Mouse (Mus musculus): ENCODE data around the gene Emp1.

The Emp1 gene
- long read RNA-seq, experiment 1, partial matches to known transcripts, result 0 of 2 reads
- long read RNA-seq, experiment 1, other reads (novel, unspliced or antisense), result 2 of 2 reads
- long read RNA-seq, experiment 2, partial matches to known transcripts, result 1 of 2 reads
- long read RNA-seq, experiment 2, other reads (novel, unspliced or antisense), result 1 of 2 reads

- intact Hi-C loops (cut with DNase I), result no loop called here
Measured at GRCm38 (mm10) chr6:135362459-135363159, at the start of gene Emp1. Gene Emp1 (plus strand): TSS chr6:135362545.

DNA sequence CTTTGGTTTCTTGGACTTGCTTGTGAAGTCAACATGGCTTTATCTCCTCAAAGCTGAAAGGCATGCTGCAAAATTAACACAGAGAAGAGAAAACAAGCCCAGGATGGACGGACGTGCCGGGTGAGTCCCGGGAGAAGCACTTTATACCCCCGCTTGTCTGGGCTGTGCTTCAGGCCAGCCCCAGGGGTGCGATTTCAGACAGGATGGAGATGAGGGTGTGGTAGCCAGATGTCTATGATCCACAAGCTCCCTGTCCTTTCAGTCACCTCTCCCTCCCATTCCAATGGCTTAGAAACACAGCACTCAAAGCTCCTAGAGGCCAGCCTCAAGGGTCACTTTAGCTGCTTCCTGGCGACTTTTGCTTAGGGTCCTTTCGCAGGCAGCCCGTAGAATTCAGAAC, 48.4 kb upstream of the Emp1 start:
- intact Hi-C loops (cut with DNase I), result no loop called here

GRCm38 (mm10) chr6:135316141-135316540, 46.2 kb upstream of the Emp1 start:
- intact Hi-C loops (cut with DNase I), result no loop called here

GRCm38 (mm10) chr6:135319431-135319933, 42.9 kb upstream of the Emp1 start:
- intact Hi-C loops (cut with DNase I), result no loop called here

GRCm38 (mm10) chr6:135322749-135323148, 39.6 kb upstream of the Emp1 start:
- intact Hi-C loops (cut with DNase I), result no loop called here

DNA sequence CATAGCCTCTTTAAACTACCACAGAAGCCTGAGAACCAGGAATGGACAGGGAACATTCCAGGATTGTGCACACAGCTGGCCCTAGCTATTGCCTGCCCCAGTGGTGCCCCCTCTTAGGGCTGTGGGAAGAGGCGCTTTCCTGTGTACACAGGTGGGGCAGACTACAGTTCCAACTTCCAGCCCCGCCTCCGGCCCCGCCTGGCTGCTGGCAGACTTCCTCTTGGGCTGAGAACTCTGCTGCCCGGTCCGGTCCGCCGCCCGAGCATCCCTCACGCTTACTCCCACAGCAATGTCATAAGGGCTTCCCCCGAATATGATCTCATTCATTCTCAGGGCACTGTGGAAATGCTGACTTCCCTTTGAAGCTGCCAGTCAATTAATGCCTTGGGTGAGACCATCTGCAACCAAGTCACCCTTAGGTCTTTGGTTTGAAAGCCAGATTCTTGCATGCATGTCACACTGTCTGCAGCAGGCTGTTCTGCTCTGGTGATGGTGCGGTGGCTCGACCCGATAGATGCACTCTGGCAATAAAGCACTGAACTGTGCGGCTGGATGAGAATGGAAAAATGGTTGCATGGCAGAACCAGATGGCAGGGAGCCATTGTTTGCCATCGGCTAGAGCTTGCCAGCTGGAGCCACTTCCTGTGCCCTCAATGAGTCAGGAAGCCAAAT, 38.9 kb upstream of the Emp1 start:
- intact Hi-C loops (cut with DNase I), result no loop called here

DNA sequence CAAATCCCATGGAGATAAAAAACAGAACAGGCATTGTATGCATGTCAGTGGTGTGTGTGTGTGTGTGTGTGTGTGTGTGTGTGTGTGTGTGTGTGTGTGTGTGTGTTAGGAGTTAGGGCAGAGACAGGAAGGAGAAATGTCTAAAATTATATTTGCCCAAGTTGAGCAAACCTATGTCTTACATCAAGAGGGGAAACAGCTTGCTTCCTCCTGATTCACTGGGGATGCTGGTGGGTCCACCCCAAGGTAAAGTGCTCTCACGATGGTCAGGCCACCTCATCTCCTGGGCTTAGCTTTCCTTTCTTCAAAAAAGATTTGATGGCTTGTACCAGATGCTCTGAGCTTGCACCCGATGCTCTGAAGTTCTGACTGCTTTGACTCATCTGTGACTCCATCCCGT, 38.2 kb upstream of the Emp1 start:
- intact Hi-C loops (cut with DNase I), result no loop called here

GRCm38 (mm10) chr6:135324686-135325300, 37.6 kb upstream of the Emp1 start:
- intact Hi-C loops (cut with DNase I), result no loop called here

DNA sequence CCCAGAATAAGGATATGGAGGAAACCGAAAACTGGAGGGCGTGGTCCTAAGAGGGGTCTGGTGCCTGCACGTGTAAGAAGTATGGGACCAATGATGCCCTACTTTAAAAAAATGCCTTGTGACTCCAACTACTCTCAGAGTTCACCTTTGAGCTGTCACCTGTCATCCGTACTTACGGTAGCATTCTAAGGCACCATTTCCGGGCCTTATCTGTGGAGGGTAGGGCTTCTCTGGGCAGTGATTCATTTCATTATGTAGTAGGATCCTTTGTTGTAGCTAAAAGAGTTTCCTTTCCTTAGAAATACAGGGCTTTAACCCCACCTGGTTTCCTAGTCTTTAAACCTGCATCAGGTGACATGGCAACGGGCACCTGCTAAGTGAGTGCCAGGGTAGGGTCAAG, 35.5 kb upstream of the Emp1 start:
- intact Hi-C loops (cut with DNase I), result no loop called here

DNA sequence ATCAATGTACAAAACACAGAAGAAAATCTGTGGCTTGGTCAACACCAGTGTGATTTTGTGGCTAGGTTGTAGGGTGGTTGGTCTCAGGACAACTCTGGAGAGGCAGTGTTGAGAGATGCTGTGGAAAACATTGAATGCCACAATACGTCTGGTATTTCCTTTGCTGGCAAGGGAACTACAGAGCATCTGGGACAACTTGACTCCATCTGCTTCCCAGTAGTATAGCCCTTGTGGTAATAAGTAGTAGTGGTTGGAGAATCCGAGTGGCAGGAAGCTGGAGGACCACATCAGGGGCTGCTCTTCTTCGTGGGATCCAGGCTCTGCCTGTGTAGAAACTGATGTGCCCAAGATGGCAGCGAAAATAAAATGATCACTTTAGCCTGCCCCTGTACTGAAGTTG, 30.4 kb upstream of the Emp1 start:
- intact Hi-C loops (cut with DNase I), result no loop called here

- intact Hi-C loops (cut with DNase I), result no loop called here
Measured at GRCm38 (mm10) chr6:135332737-135333281, 29.5 kb upstream of the Emp1 start.

DNA sequence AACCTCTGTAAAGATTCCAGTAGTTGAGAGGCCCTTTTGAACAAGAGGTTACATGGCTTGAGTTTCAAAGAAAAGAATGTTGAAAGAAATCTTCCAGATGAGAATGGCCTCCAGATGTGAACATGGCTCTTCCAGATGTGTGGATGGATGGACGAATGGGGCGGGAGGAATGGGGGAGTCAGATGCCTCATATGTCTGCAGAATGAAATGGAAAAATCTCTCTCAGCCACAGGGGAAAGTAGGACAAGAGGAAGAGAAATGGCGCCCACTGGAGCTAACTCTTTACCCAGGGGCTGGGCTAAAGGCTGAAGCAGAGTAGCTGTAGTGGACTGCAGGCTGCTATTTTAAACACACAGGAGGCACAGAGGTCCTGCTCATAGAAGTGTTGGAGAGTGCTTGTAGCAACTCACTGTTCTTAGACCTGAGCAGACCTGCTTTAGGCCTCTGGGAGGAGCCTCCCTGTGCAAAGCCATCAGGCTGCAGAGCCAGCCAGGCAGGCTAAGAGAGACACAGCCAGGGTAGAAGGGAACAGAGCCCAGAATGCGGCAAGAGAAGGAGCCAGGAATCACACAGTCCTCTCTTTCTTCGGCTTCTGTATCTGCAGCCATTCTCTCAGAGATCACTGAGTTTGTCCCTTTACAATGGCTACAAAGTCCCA, 28.2 kb upstream of the Emp1 start:
- intact Hi-C loops (cut with DNase I), result no loop called here

DNA sequence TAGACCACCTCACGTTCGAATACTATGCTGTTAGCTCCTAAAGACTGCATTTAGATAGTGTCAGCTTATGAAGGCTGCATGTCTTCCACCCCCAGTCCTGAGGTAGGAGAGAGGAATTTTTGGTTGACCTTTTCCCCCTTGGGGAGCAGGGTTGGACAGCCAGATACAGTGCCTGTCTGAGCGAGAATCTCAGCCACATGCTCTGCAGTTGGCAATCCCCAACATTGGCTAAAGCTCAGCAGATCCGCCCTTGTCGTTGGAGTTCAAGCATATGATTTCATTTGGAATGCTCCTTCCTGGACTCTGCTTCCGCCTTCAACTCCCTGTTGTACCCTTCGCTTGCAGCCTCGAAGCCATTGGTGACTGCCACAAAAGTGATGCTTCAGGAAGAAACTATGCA, 26.0 kb upstream of the Emp1 start:
- intact Hi-C loops (cut with DNase I), result no loop called here

- intact Hi-C loops (cut with DNase I), result no loop called here
Measured at GRCm38 (mm10) chr6:135340355-135341075, 21.8 kb upstream of the Emp1 start.

- intact Hi-C loops (cut with DNase I), result no loop called here
Measured at GRCm38 (mm10) chr6:135341076-135341378, 21.3 kb upstream of the Emp1 start.

DNA sequence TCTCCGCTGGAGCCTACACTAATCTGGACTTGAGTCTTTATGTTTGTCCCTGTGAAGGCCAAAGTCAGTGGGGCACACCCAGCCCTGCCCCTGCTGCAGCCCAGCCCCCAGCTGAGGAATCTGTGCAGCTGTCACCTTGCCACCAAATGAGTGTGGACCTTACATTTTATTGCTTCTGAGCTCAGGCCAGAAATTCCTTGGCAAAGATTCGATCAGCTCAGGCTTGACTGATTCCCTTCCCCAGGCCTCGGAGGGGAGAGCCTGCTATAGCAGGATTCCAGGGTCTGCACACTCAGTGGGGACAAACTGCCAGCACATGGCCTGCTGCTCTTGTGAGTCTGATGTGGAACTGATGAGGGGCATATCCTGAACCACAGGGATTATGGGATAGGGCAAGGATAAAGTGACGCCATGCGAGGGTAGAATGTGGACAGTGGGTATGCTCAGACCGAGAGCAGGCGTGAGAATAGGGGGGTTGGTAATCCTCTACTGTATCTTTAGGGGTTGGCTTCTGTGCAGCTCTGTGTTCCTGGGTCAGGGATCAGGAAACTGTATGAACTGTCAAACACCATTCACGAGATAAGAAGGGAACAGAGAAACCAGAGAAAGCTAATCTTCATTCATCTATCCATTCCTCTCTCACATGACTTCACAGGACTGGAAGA, 10.6 kb upstream of the Emp1 start:
- intact Hi-C loops (cut with DNase I), result no loop called here

DNA sequence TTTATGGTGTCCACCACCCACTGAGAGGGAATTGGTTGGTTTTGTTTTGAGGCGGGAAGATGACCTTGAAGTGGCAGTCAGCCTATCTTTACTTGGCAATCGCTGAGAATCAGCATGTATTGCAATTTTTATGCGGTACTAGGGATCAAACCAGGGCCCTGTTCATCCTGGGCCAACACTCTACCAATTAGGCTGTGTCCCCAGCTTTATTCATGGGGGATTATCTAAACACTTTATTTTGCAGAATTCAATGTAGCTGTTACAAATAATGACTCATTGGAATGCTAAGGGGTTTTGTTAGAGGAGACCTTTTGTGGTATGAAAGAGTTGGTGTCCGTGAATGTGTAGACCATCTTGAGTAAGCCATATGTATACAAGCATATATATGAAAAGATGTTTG, 9.8 kb upstream of the Emp1 start:
- intact Hi-C loops (cut with DNase I), result no loop called here

DNA sequence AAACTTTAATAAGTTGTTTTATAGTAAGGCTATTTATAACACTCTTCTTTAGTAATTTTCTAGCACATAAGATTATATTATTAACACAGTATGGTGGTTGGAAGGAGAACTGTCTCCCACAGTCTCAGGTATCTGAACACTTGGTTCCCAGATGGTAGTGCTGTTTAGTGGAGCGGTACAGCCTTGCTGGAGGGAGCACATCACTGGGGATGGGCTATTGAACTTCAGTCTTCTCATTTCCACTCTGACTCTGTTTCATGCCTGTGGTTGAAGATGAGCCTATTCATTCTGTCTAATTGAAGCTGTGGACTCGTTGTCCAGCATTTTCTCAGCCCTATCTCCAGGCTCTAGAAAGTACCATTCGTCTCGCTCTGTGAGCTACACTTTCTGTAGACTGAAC, 7.4 kb upstream of the Emp1 start:
- intact Hi-C loops (cut with DNase I), result no loop called here

DNA sequence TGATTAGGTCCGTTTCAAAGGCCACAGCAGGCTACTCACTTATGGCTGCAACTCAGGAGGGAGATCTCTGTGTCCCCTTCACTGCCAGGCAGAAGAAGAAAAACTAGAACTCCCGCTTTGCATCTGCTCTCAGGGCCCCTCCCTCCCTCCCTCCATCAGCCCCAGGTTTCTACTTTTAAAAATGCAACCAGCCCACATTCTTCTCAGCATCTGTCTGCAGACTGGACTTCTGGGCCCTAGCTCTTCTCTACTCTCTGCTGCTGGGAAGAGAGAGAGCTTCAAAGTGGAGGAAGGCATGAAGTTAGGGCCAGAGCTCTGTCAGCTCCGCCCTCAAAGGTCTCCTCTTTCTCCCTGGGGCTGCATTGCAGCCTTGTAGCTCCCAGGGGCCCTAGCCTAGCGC, 2.0 kb upstream of the Emp1 start:
- intact Hi-C loops (cut with DNase I), result no loop called here

DNA sequence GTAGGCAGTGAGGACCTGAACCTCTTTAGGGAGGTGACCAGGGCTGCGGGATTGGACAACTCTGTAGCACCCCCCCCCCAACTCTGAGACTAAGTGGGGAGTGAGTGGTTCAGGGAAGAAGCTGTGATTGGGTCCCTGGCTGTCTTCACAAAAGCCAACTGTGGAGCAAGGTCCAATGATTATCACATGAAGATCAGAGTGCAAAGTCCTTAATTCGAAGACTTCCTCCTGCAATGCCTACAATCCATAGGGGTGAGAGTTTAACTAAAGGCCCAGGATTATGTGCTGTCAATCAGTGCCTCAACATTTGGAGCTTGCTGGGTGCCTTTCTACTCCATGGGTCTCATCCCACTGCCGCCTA, 267 bp upstream of the Emp1 start:
- intact Hi-C loops (cut with DNase I), result no loop called here
